Mouse (Mus musculus) small intestine, adult 2 months (tissue): ENCODE measurements around the gene Slc39a3.

Experiments used
- CTCF ChIP-seq: fragments of 200-500 bp; IDR thresholded peaks from 2 replicates; pipeline ENCODE4 v1.5.1; 2012; ENCODE audit warnings: low read depth, mild to moderate bottlenecking, control low read depth, inconsistent platforms, low read length, moderate library complexity, mixed read lengths; ENCODE audit not compliant: insufficient replicate concordance, insufficient read length; ENCODE audit errors: extremely low read depth
- POLR2A ChIP-seq: fragments of 200-500 bp; IDR thresholded peaks from 2 replicates; pipeline ENCODE4 v1.6.1; 2012; ENCODE audit warnings: low read depth, mild to moderate bottlenecking, control low read depth, inconsistent platforms, low read length, moderate library complexity

DNA sequence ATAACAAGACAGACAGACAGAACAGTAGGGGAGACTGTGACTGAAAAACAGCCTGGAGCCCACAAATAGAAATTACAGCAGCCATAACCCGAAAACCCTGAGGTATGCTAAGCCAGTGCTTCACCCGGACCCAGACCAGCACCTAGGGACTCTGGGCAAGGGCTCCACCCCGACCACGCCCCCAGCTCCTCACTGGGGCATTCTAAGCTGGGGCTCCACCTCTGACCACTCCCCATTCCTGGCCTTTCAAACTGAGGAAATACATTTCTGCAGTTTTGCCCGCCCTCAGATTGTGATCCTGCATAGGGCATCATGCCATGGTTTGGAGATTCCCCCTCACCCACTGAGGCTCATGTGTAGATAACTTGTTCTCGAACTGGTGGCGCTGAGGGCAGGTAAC lies 30.0 kb downstream of the Slc39a3 start:
- TF ChIP-seq CTCF: no peak
- TF ChIP-seq POLR2A: no peak
